13 mouse cellular contexts compared by ENCODE assay signal in the genomic region with DNA sequence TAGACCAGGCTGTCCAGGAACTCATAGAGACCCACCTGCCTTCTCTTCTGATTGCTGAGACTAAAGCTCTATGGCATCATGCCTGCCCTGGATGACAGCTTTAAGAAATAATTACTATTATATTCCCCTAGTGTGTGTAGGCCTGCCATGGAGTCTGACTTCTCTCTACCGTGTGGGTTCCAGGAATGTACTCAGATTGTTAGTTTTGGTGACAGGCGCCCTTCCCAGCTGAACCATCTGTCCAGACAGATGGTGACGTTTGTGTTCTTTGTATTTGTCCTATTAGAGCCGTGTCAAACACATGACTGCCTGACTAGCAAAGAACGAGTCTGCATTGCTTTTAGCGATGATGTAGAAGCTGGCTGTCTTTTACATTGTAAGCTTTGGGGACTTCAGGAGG. TPM values are rescaled to one million over a fixed set of nuclear protein-coding genes. Genes with fewer than 3 reads are reported as not detected.
DNase-seq lines count a peak whose midpoint lies in the region; ATAC-seq lines count a peak whose summit lies in the region.
"Had no signal": no experiment of that assay in that cellular context is flagged by ENCODE, and none has a peak within 500 bp of the region (broad histone marks: within the 10 kb centered on the region; RNA-seq: fewer than 3 reads in every experiment).

No protein-coding gene starts in this region.

- H3K9ac ChIP-seq in heart, embryonic 15.5 days, result no peak overlapping the region
- H3K9ac ChIP-seq in hindbrain, embryonic 15.5 days, result no peak overlapping the region
- no peak overlapping the region for H3K9ac ChIP-seq in midbrain, embryonic 12.5 days (replicated peaks)
- H3K9ac ChIP-seq in liver, embryonic 12.5 days, result no peak overlapping the region
- H3K9ac ChIP-seq: embryonic facial prominence, embryonic 13.5 days had no signal

- peak overlapping the region; percentile 67; the same call in 1 of the 2 replicates for H3K27ac ChIP-seq in heart, embryonic 15.5 days
- 0 out of 2 replicates have a peak overlapping the region, but pooled peaks have one; percentile 15 for H3K27ac ChIP-seq in hindbrain, embryonic 15.5 days (replicated peaks)
- 0 out of 2 replicates have a peak overlapping the region, but pooled peaks have one; percentile 43 for H3K27ac ChIP-seq in midbrain, embryonic 12.5 days (replicated peaks)
- H3K27ac ChIP-seq in liver, embryonic 12.5 days, result no peak overlapping the region
- H3K27ac ChIP-seq: embryonic facial prominence, embryonic 13.5 days; stomach, postnatal 0 days had no signal

- 75% methylated on average over 6 of the region's 6 CpGs for whole genome bisulfite sequencing in heart, embryonic 15.5 days
- WGBS in hindbrain, embryonic 15.5 days, result 44% methylated on average over 6 of the region's 6 CpGs
- WGBS in midbrain, embryonic 12.5 days, result 71% methylated on average over 6 of the region's 6 CpGs
- WGBS in liver, embryonic 12.5 days (ENCODE audit: insufficient replicate concordance), result 80% methylated on average over 6 of the region's 6 CpGs

- no peak overlapping the region for H3K4me3 ChIP-seq in heart, embryonic 15.5 days
- H3K4me3 ChIP-seq in hindbrain, embryonic 15.5 days, result no peak overlapping the region
- H3K4me3 ChIP-seq in midbrain, embryonic 12.5 days, result no peak overlapping the region
- no peak overlapping the region for H3K4me3 ChIP-seq in liver, embryonic 12.5 days
- H3K4me3 ChIP-seq: embryonic facial prominence, embryonic 13.5 days had no signal

- H3K9me3 ChIP-seq in heart, embryonic 15.5 days (replicated peaks), result no peaks in the 10 kb centered on the region
- no peaks in the 10 kb centered on the region for H3K9me3 ChIP-seq in hindbrain, embryonic 15.5 days
- H3K9me3 ChIP-seq in midbrain, embryonic 12.5 days, result no peaks in the 10 kb centered on the region
- H3K9me3 ChIP-seq in liver, embryonic 12.5 days (replicated peaks), result no peaks in the 10 kb centered on the region
- H3K9me3 ChIP-seq: embryonic facial prominence, embryonic 13.5 days had no signal

- peaks cover 9% of the 10 kb centered on the region for H3K4me1 ChIP-seq in heart, embryonic 15.5 days (replicated peaks)
- 0 out of 2 replicates have a peak, but pooled peaks cover 2% of the 10 kb centered on the region for H3K4me1 ChIP-seq in hindbrain, embryonic 15.5 days (replicated peaks)
- H3K4me1 ChIP-seq in midbrain, embryonic 12.5 days, result no peaks in the 10 kb centered on the region
- peaks cover 6% of the 10 kb centered on the region for H3K4me1 ChIP-seq in liver, embryonic 12.5 days
- H3K4me1 ChIP-seq: embryonic facial prominence, embryonic 13.5 days had no signal

- no peak for ATAC-seq in heart, embryonic 15.5 days (replicated peaks; ENCODE audit: insufficient number of reproducible peaks, insufficient read depth, low FRiP score, low read depth)
- ATAC-seq in hindbrain, embryonic 15.5 days (ENCODE audit: low FRiP score, low read depth), result peak; percentile 54
- ATAC-seq in midbrain, embryonic 12.5 days (ENCODE audit: low FRiP score, low read depth), result no peak
- no peak for ATAC-seq in liver, embryonic 12.5 days

- H3K4me2 ChIP-seq in heart, embryonic 15.5 days, result no peak overlapping the region
- H3K4me2 ChIP-seq in hindbrain, embryonic 15.5 days, result no peak overlapping the region
- H3K4me2 ChIP-seq in midbrain, embryonic 12.5 days (replicated peaks), result no peak overlapping the region
- no peak overlapping the region for H3K4me2 ChIP-seq in liver, embryonic 12.5 days
- H3K4me2 ChIP-seq: embryonic facial prominence, embryonic 13.5 days; liver, embryonic 11.5 days had no signal

- DNase-seq in heart, postnatal 25 days (ENCODE audit: low spot score), result no peak
- peak; percentile 95 for DNase-seq in cerebellum, adult 9-10 months
- no peak for DNase-seq in urinary bladder, postnatal 14 days (ENCODE audit: low spot score)
- DNase-seq in frontal cortex, postnatal 36 days (ENCODE audit: low spot score in 2 of 2), result no peak
- DNase-seq: adrenal gland, postnatal 36 days; gastrocnemius, postnatal 36 days had no signal

- peaks cover 4% of the 10 kb centered on the region for H3K36me3 ChIP-seq in heart, embryonic 15.5 days
- H3K36me3 ChIP-seq in hindbrain, embryonic 15.5 days, result peaks cover 26% of the 10 kb centered on the region; the same call in 1 of the 2 replicates
- peaks cover 34% of the 10 kb centered on the region for H3K36me3 ChIP-seq in midbrain, embryonic 12.5 days
- peaks cover 63% of the 10 kb centered on the region for H3K36me3 ChIP-seq in liver, embryonic 12.5 days

- intact Hi-C loops in heart, postnatal 25 days (cut with DNase I), result loop anchor here (5.0 kb wide), 1 partner anchor 39 kb away; no protein-coding TSS in a partner anchor

- no peaks in the 10 kb centered on the region for H3K27me3 ChIP-seq in heart, embryonic 15.5 days
- no peaks in the 10 kb centered on the region for H3K27me3 ChIP-seq in hindbrain, embryonic 15.5 days
- H3K27me3 ChIP-seq in midbrain, embryonic 12.5 days, result no peaks in the 10 kb centered on the region
- no peaks in the 10 kb centered on the region for H3K27me3 ChIP-seq in liver, embryonic 12.5 days (replicated peaks)
- H3K27me3 ChIP-seq: embryonic facial prominence, embryonic 13.5 days had no signal

RNA-seq across cellular contexts. Expression of gene Vps35l, which starts 38.5 kb away (rescaled TPM):
- polyA plus RNA-seq in heart, embryonic 15.5 days (2015; fragmentation: Nextera tagmentation; extraction: Ambion mirVana), result 44.8 and 51.6 TPM in 2 replicates
- total RNA-seq in heart, postnatal 25 days (2021), result 10 to 100 TPM; 26.1 to 26.9 TPM
- polyA plus RNA-seq in hindbrain, embryonic 15.5 days (2015; fragmentation: Nextera tagmentation; extraction: Ambion mirVana), result 92.4 and 94.4 TPM in 2 replicates
- polyA plus RNA-seq in midbrain, embryonic 12.5 days (2016; fragmentation: Nextera tagmentation; extraction: Ambion mirVana), result 89.4 and 95.3 TPM in 2 replicates
- 45.7 and 49.6 TPM in 2 replicates for polyA plus RNA-seq in liver, embryonic 12.5 days (2016; fragmentation: Nextera tagmentation; extraction: Ambion mirVana)
